Mouse (Mus musculus) spleen, adult 12 weeks (tissue): ENCODE data around the gene Olfr729.

Source experiments
- DNase-seq: peaks from one replicate; pipeline ENCODE4 v3.0.0; 2022; ENCODE audit warnings: low spot score

Gene Olfr729

DNA sequence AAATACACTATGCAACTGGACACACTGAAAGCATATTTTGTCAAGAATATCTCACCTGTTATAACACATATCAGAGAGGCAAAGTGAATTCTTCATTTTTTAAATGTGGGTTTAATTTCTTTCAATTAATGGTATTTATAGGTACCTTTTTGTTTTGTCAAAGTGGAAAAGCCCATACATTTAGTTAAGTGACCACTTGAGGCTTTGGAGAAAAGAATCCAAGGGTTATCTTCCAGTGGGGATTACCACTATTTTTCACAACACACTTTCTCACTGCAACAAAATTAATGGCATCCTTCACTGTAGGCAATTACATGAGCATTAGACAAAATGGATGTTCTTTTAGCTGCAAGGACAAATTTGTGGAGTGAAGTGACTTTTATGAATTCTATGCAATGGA is at the start of gene Olfr729:
TSS of gene Olfr729 (minus strand) at position 101 of the 400 bp plus-strand sequence.
- DNase-seq = no peak

DNA sequence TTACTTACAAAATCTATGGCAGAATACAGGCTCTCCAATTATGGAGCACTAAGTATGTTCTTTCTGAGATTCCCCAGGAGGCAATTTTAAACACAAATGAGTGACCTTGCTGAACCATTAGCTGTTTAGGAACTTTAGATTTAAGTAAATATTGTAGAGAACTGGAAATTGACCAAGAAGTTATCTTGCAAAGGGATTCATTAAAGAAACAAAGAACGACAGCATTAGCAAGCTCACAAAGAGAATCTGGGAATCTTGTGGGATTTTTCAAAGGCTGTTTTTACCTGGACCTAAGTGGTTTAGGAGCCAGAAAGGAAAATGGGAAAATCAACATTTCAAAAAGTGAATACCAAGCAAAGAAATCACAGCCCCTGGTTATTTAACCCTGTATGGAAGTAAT is 35.4 kb upstream of the Olfr729 start, which contains the start of gene Olfr730:
TSS of gene Olfr730 (minus strand) at position 101 of the 400 bp plus-strand sequence.
- DNase-seq = no peak

DNA sequence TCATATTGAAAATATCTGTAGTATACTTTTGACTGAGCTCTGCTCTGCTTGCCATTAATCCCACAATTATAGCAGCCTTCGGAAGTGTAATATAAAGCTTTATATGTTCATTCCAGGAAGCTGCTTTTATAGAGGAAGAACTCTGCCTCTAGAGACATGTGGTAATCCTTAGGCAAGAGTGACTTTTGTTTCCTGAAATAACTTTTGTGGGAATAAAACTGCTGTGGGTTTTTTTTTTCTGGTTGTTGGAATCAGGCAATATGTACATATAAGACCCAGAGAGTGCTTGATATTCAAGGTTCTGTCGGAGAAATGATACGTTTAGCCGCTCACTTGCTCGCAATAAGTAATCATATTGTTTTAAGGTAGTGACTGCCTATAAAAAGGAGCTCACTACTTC is 10.1 kb downstream of the Olfr729 start, which contains the start of gene Olfr728:
TSS of gene Olfr728 (minus strand) at position 101 of the 400 bp plus-strand sequence.
- no peak for DNase-seq

DNA sequence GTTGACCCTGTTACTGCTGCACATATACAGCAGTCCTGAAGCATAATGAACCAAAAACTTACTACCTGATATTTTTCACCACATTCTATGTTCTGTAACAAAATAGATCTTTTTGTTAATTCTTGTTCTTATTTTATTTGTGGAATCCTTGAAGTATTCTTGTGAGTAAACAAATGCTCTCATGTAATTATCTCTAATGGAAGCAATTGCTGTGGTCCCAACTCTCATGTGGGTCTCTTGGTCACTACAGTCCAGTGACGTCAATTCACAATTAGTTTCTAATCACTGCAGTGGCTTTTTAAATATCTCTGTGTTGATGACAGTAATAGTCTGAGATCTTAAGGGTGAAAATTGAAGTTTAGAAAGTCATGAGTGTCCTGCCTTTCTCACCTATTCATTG is 29.8 kb downstream of the Olfr729 start, which contains the start of gene Olfr727:
TSS of gene Olfr727 (plus strand) at position 301 of the 400 bp plus-strand sequence.
- DNase-seq = no peak
